Mouse (Mus musculus) midbrain, embryonic 12.5 days (tissue): ENCODE data around the gene Gpank1. TPM values are rescaled to one million over a fixed set of nuclear protein-coding genes. Genes with fewer than 3 reads are reported as not detected.
A peak's percentile ranks its signal among the peaks of the same experiment; 100 is the strongest.

Experiments used
- ATAC-seq: fragments of 200-750 bp; cut with Nextera tagmentation; 2 replicates; pipeline ENCODE4 v1.8.0; 2017; ENCODE audit warnings: low read depth, moderate TSS enrichment, moderate library complexity; ENCODE audit not compliant: low FRiP score
- H3K27ac ChIP-seq: fragments of 300-500 bp; sonication (generic); replicated peaks from 2 replicates; pipeline ENCODE4 v1.5.1; 2016; ENCODE audit warnings: mild to moderate bottlenecking
- H3K27me3 ChIP-seq: fragments of 300-500 bp; sonication (generic); 2 replicates; pipeline ENCODE4 v1.6.1; 2016; ENCODE audit warnings: mild to moderate bottlenecking
- H3K36me3 ChIP-seq: fragments of 300-500 bp; sonication (generic); 2 replicates; pipeline ENCODE4 v1.6.1; 2016
- H3K4me1 ChIP-seq: fragments of 300-500 bp; sonication (generic); 2 replicates; pipeline ENCODE4 v1.6.1; 2016
- H3K4me2 ChIP-seq: fragments of 300-500 bp; sonication (generic); replicated peaks from 2 replicates; pipeline ENCODE4 v1.6.1; 2016; ENCODE audit warnings: mild to moderate bottlenecking, moderate library complexity
- H3K4me3 ChIP-seq: fragments of 300-500 bp; sonication (generic); 2 replicates; pipeline ENCODE4 v1.5.1; 2016; ENCODE audit warnings: mild to moderate bottlenecking
- H3K9ac ChIP-seq: fragments of 300-500 bp; sonication (generic); replicated peaks from 2 replicates; pipeline ENCODE4 v1.6.1; 2016; ENCODE audit warnings: mild to moderate bottlenecking, moderate library complexity
- H3K9me3 ChIP-seq: fragments of 300-500 bp; sonication (generic); 2 replicates; pipeline ENCODE4 v1.6.1; 2016; ENCODE audit warnings: mild to moderate bottlenecking
- WGBS: fragments of 180-500 bp; shearing (Covaris S2); methylation state at CpG from one replicate; pipeline ENCODE4 v1.1.7; 2016; 5-methylcytosine and 5-hydroxymethylcytosine counted together
- polyA plus RNA-seq: library from polyadenylated mRNA; unstranded; fragments of >200 nt; fragmentation: Nextera tagmentation; extraction: Ambion mirVana; gene quantifications from 2 replicates; pipeline ENCODE4 v1.2.1, GENCODE M21; 2016

Gpank1 gene
- polyA plus RNA-seq, 1 experiment from 2014 or later, result 26.4 TPM

DNA sequence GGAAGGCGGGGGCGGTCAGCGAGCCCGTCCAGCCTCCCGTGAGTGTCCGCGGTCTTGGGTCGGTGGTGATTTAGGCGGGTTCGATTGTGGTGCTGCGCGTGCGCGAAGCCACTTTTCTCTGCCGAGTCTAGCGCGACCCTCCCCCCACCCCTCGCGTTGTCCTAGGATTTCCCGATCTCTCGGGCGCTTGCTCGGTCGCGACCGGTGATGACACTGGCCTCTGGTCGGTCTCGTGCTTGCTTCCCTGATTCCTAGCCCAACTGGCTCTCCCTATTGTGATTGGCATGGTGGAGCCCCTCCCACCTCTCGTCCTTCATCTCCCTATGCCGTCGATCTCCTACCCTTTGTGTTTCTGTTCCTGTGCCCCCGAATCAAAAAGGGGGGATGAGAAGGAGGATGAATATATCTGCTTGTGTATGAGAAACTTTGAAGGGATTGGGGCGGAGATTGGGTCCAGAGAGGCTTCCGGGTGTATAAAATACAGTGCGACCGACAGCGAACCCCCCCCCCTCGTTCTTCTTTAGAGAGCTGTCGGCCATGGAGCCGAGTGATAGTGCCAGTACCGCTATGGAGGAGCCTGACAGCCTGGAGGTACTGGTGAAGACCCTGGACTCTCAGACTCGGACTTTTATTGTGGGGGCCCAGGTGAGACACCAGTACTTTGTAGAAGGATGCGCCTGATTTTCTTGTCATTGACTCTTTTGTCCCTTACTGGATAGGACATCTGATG lies 14.5 kb downstream of the Gpank1 start:
- Histone ChIP-seq H3K27ac (peak overlapping the region; percentile 95), H3K4me3 (peak overlapping the region; percentile 82), H3K9me3 (no peaks in the 10 kb centered on the region), H3K36me3 (peaks cover 27% of the 10 kb centered on the region), H3K9ac (peak overlapping the region; percentile 92), H3K4me2 (peak overlapping the region; percentile 89), H3K27me3 (no peaks in the 10 kb centered on the region), H3K4me1 (peaks cover 24% of the 10 kb centered on the region)
- ATAC-seq, result peak; percentile 68
- under 1% methylated on average over 43 of the region's 43 CpGs for WGBS

DNA sequence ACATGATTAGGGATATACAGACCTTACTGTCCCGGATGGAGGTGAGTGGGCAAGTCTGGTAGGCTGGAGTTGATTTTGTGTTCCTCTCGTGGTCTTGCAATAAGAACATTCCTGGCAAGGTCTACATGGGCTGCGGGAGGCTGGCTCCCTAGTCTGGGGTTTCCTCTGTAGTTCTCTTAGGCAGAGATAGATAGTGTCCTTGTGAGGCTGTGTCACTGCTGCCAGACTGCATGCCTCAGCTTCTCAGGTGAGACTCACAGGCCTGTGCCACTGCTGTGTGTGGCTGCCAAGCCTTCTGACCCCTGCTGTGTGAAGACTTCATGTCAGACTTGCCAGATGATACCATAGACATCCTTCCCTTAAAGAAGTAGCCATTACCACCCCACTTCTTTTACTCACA lies 18.0 kb downstream of the Gpank1 start:
- peaks cover 62% of the 10 kb centered on the region for H3K36me3 ChIP-seq
- no peaks in the 10 kb centered on the region for H3K27me3 ChIP-seq
- no peak overlapping the region for H3K4me2 ChIP-seq
- ATAC-seq, result no peak
- peaks cover 24% of the 10 kb centered on the region for H3K4me1 ChIP-seq
- H3K4me3 ChIP-seq, result no peak overlapping the region
- WGBS, result 92% methylated on average over 3 of the region's 3 CpGs
- H3K9me3 ChIP-seq, result no peaks in the 10 kb centered on the region
- H3K9ac ChIP-seq, result no peak overlapping the region
- no peak overlapping the region for H3K27ac ChIP-seq

DNA sequence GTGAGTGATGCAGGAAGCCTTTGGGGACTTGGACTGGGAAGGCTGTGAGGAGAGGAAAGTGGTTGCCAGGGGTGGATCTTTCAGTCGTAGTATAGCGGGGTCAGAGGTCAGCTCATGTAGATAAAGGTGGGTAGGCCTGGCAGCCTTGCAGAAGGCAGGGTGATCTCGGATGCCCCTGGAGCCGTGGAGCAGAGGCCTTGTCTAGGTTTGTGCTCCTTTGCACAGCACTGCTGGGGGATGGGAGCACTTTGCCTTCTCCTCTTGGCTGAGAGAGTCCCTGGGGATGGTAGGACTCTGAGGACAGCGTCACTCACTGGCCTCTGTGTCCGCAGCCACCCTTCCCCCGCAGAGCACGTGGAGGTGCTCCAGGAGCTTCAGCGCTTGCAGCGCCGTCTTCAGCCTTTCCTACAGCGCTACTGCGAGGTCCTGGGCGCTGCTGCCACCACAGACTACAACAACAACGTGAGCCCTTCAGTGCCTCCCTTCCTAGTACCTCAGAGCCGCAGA lies 19.3 kb downstream of the Gpank1 start:
- peaks cover 24% of the 10 kb centered on the region for H3K4me1 ChIP-seq
- no peak overlapping the region for H3K4me2 ChIP-seq
- no peaks in the 10 kb centered on the region for H3K9me3 ChIP-seq
- H3K4me3 ChIP-seq, result no peak overlapping the region
- peaks cover 75% of the 10 kb centered on the region for H3K36me3 ChIP-seq
- WGBS, result 82% methylated on average over 16 of the region's 16 CpGs
- H3K9ac ChIP-seq, result no peak overlapping the region
- H3K27me3 ChIP-seq, result no peaks in the 10 kb centered on the region
- H3K27ac ChIP-seq, result no peak overlapping the region
- ATAC-seq, result no peak

DNA sequence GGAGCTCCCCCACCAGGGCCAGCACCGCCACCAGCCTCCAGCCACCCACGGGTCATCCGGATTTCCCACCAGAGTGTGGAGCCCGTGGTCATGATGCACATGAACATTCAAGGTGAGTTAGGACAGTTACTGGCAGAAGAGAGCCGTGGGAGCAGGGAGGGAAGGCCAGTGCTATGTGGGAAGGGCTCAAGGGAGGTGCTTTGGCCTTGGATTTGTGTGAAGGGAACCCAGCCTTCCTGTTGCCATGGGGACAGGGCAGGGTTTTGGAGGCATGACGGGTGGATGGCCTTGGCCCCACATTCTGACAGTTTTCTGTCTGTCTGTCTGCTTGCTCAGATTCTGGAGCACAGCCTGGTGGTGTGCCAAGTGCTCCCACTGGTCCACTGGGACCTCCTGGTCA lies 20.7 kb downstream of the Gpank1 start:
- H3K36me3 ChIP-seq, result peaks cover 89% of the 10 kb centered on the region
- ATAC-seq, result no peak
- no peak overlapping the region for H3K4me2 ChIP-seq

DNA sequence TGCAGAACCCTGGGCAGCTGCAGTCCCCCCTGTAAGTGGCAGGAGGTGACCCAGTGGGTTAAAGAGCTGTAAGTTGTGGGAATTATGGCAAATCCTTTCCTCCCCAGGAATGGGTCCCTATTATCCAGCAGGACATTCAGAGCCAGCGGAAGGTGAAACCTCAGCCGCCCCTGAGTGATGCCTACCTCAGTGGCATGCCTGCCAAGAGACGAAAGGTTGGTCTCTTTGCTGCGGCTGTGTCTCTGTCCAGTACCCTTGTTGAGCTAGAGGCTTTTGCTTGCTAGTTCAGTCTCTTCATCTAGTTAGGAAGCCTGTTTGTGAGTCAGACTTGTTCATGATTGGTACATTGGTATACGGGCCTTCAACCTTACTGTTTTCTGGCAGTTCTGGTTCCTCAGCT lies 24.9 kb downstream of the Gpank1 start:
- no peak overlapping the region for H3K9ac ChIP-seq
- H3K4me3 ChIP-seq, result no peak overlapping the region
- WGBS, result 97% methylated on average over 5 of the region's 5 CpGs
- ATAC-seq, result no peak
- no peak overlapping the region for H3K27ac ChIP-seq
- H3K4me2 ChIP-seq, result no peak overlapping the region
- H3K9me3 ChIP-seq, result no peaks in the 10 kb centered on the region
- no peaks in the 10 kb centered on the region for H3K27me3 ChIP-seq
- H3K36me3 ChIP-seq, result peaks cover 97% of the 10 kb centered on the region
- no peaks in the 10 kb centered on the region for H3K4me1 ChIP-seq

More for the DNA sequence above, 20.7 kb downstream of the Gpank1 start:
- H3K4me1 ChIP-seq, result peaks cover 15% of the 10 kb centered on the region
- H3K27me3 ChIP-seq, result no peaks in the 10 kb centered on the region
- no peak overlapping the region for H3K9ac ChIP-seq
- no peak overlapping the region for H3K4me3 ChIP-seq
- no peaks in the 10 kb centered on the region for H3K9me3 ChIP-seq
- WGBS, result 87% methylated on average over 6 of the region's 6 CpGs
- no peak overlapping the region for H3K27ac ChIP-seq

DNA sequence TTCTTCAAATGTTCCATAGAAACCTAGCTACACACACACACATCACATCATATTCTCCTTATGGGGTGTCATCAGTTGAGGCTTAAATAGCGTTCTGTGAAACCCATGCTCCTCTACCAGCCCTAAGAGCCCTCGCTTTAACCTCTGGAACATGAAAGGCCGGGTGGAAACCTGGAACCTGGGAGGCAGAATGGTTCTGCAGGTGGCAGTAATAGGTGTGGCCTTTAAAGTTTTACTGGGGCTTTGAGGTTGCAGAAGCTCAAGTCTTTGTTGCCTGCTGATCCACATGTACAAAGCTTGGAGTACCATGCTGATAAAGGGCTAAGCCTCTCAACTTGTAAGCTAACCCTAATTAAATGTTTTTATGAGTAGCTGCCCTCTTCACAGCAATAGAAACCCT lies 26.1 kb downstream of the Gpank1 start:
- no peaks in the 10 kb centered on the region for H3K27me3 ChIP-seq
- no peak overlapping the region for H3K4me2 ChIP-seq
- no peak overlapping the region for H3K4me3 ChIP-seq
- no peak overlapping the region for H3K9ac ChIP-seq
- 65% methylated on average over 3 of the region's 3 CpGs for WGBS
- no peaks in the 10 kb centered on the region for H3K4me1 ChIP-seq
- 0 out of 2 replicates have a peak overlapping the region, but pooled peaks have one; percentile 3 for H3K27ac ChIP-seq
- H3K36me3 ChIP-seq, result peaks cover 97% of the 10 kb centered on the region
- 0 out of 2 replicates have a peak, but pooled peaks have one; percentile 28 for ATAC-seq
- no peaks in the 10 kb centered on the region for H3K9me3 ChIP-seq

DNA sequence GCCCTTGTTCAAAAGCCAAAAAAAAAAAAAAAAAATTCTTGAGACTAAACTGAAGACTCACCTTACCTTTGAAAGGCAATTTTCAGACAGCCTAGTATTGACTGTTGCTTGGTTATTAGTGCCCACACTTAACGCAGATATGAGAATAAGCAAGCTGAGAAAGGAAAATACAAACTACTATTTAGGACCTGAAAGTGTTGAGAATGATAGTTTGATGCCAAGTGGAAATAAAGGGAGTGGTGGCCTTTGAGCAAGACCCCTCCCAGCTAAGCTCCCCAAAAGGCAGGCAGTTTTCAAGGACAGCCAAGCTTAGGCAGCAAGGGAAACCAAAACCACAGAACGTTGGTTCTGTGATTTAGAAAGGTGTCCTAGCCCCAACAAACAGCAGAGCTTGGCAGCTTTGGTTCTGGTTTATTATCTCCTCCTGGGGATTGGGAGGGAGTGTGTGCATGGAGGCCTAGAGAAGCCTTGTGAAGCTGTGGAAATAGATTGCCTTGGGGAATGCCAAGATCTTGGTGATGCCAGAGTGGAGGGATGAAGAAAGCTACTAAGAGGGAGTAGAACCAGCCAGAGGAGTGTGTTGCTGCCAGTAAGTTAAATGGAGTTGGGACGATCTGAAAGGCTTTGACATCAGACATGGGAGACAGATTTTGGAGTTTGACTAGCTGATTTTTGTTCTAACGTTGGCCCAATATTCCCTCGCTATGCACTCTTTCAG lies 26.8 kb downstream of the Gpank1 start:
- Histone ChIP-seq H3K27ac (0 out of 2 replicates have a peak overlapping the region, but pooled peaks have one; percentile 3), H3K4me2 (no peak overlapping the region), H3K4me3 (no peak overlapping the region), H3K9me3 (no peaks in the 10 kb centered on the region), H3K36me3 (peaks cover 97% of the 10 kb centered on the region), H3K4me1 (no peaks in the 10 kb centered on the region), H3K27me3 (no peaks in the 10 kb centered on the region), H3K9ac (no peak overlapping the region)
- no peak for ATAC-seq
- 73% methylated on average over 5 of the region's 5 CpGs for WGBS

DNA sequence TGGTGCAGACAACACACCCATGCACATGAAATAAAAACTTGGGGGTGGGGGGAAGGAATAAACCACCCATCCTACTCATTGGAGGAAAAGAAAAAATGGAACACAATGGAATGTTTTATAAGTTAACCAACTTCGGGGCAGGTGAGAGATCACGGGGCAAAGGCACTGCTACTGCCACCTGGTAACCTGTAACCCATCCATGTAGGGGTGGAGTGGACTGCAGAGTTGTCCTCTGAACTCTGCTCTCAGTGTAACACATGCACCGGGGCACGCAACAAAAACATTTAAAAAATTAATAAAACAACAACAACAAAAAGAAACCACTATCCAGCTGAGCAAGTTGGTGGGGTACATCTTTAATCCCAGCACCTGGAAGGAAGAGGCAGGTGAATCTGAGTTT lies 30.9 kb downstream of the Gpank1 start:
- WGBS, result 98% methylated on average over 4 of the region's 4 CpGs
- Histone ChIP-seq H3K27me3 (no peaks in the 10 kb centered on the region), H3K9ac (no peak overlapping the region), H3K27ac (no peak overlapping the region), H3K36me3 (peaks cover 97% of the 10 kb centered on the region), H3K4me1 (no peaks in the 10 kb centered on the region), H3K4me2 (no peak overlapping the region), H3K4me3 (no peak overlapping the region), H3K9me3 (no peaks in the 10 kb centered on the region)
- ATAC-seq, result no peak

DNA sequence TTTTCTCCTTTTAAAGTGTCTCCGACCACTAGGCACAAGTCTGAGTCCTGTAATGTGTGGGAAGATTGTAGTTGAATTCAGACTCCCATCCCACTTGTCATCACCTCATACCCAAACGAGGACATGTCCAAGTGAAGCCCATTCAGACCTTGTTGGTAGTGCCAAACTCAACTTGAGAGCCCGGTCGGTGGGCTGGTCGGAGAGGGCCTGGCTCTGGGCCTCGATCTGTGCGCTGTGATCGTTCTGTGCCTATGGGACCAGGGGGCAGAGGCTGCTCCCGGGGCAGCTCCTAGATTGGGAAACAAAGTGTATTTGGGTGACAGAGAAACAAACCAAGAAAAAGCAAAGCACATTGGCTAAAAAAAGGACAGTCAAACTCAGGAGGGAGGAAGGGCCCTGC lies 31.8 kb downstream of the Gpank1 start:
- no peak overlapping the region for H3K9ac ChIP-seq
- WGBS, result 93% methylated on average over 9 of the region's 9 CpGs
- no peak overlapping the region for H3K4me2 ChIP-seq
- H3K36me3 ChIP-seq, result peaks cover 98% of the 10 kb centered on the region
- H3K27ac ChIP-seq, result no peak overlapping the region
- no peaks in the 10 kb centered on the region for H3K27me3 ChIP-seq
- no peaks in the 10 kb centered on the region for H3K4me1 ChIP-seq
- no peak overlapping the region for H3K4me3 ChIP-seq
- H3K9me3 ChIP-seq, result no peaks in the 10 kb centered on the region
- no peak for ATAC-seq

DNA sequence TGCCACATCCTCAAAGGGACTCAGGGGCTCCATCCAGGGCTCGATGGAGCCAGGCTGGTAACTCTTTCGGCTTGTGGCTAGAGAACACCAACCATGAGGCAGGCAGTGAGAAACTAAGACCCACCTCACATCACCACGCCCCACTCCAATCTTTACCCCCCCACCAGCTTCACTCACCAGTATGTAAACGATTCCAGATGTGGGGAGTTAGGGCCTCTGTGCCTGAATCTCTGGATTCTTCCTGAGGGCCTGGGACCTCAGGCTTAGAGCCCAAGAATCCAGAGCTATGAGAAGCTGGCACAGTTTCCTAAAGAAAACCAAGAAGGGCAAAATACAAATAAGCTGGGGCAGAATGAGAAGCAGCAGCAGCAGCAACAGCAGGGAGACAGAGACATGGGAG lies 32.7 kb downstream of the Gpank1 start:
- ATAC-seq, result no peak
- no peak overlapping the region for H3K4me3 ChIP-seq
- H3K9me3 ChIP-seq, result no peaks in the 10 kb centered on the region
- H3K9ac ChIP-seq, result no peak overlapping the region
- H3K27ac ChIP-seq, result no peak overlapping the region
- H3K36me3 ChIP-seq, result peaks cover 98% of the 10 kb centered on the region
- no peak overlapping the region for H3K4me2 ChIP-seq
- H3K4me1 ChIP-seq, result no peaks in the 10 kb centered on the region; the same call in 1 of the 2 replicates
- WGBS, result 81% methylated on average over 4 of the region's 4 CpGs
- no peaks in the 10 kb centered on the region for H3K27me3 ChIP-seq

DNA sequence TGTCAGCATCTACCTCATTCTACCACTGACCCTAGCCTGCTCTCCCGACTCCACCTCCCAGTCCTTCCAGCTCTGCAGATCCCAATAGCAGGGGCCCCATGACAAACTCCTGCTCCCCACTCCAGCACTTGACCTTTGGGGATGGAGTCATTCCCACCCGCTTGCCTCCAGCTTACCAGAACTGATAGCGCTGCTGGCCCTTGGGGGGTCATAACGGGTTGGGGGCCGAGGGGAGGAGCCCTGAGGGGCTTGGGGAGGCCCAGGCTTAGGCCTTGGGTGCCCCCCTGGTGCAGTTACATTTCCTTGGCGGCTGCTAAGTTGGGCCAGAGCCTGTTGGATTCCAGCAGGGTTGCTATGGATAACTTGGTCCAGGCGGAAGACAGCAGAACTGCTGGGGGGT lies 33.4 kb downstream of the Gpank1 start:
- no peak for ATAC-seq
- Histone ChIP-seq H3K4me3 (no peak overlapping the region), H3K9ac (no peak overlapping the region), H3K4me2 (no peak overlapping the region), H3K36me3 (peaks cover 98% of the 10 kb centered on the region), H3K27me3 (no peaks in the 10 kb centered on the region), H3K27ac (no peak overlapping the region), H3K9me3 (no peaks in the 10 kb centered on the region), H3K4me1 (no peaks in the 10 kb centered on the region; the same call in 1 of the 2 replicates)
- WGBS, result 81% methylated on average over 7 of the region's 7 CpGs

DNA sequence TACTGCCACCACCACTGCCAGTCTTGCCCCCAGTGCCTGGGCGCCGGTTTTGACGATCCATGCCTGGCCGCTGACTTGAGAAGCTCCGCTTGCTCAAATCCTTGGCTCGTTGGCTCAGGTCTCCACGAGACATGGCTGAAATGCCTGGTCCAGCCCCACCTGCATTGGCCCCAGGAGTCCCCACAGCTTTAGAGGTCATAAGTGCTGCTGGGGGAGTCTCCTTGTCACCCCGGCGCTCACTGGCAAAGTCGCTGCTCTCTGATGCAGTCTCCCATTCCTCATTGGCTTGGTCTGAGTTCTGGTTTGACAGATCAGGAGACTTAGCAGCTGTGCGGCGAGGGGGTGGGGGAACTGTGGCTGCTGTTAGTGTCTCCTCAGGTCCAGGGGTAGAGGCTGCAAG lies 34.2 kb downstream of the Gpank1 start:
- no peaks in the 10 kb centered on the region for H3K9me3 ChIP-seq
- H3K9ac ChIP-seq, result peak overlapping the region; percentile 34; the same call in 1 of the 2 replicates
- H3K27me3 ChIP-seq, result no peaks in the 10 kb centered on the region
- H3K27ac ChIP-seq, result no peak overlapping the region
- ATAC-seq, result no peak
- no peaks in the 10 kb centered on the region; the same call in 1 of the 2 replicates for H3K4me1 ChIP-seq
- no peak overlapping the region for H3K4me2 ChIP-seq
- peaks cover 98% of the 10 kb centered on the region for H3K36me3 ChIP-seq
- 93% methylated on average over 12 of the region's 12 CpGs for WGBS
- no peak overlapping the region for H3K4me3 ChIP-seq
